Mouse (Mus musculus) MEL (cell line): Measurements from ENCODE around the gene Rnase13. TPM values are rescaled to one million over a fixed set of nuclear protein-coding genes. Genes with fewer than 3 reads are reported as not detected.

ENCODE experiments used
- DNase-seq: peaks from one replicate; pipeline ENCODE4 v3.0.0; 2011; ENCODE audit warnings: low read depth, low spot score
- H3K27ac ChIP-seq: 2 replicates; pipeline ENCODE4 v1.5.1; 2012; ENCODE audit warnings: low read depth, mild to moderate bottlenecking, control low read depth, low read length, moderate library complexity; ENCODE audit not compliant: control insufficient read depth
- H3K27me3 ChIP-seq, 2 experiments: fragments of 150-350 bp in 1 of 2; sonication (generic) in 1 of 2; 2 replicates each; pipeline ENCODE4 v1.6.1; 2012; ENCODE audit warnings: low read length in 2 of 2, mild to moderate bottlenecking in 2 of 2, improper control_type of control experiment in 1 of 2, moderate library complexity in 1 of 2; ENCODE audit not compliant: insufficient read depth in 2 of 2, control insufficient read depth in 1 of 2
- H3K36me3 ChIP-seq, 2 experiments: 2 replicates each; pipeline ENCODE4 v1.6.1; 2012 to 2014; ENCODE audit warnings: low read length in 2 of 2, improper control_type of control experiment in 1 of 2, inconsistent platforms in 1 of 2, mild to moderate bottlenecking in 1 of 2; ENCODE audit not compliant: insufficient read depth in 2 of 2, control insufficient read depth in 1 of 2
- H3K4me1 ChIP-seq, 2 experiments: fragments of 150-350 bp in 1 of 2; sonication (generic) in 1 of 2; 2 replicates each; pipeline ENCODE4 v1.6.1; 2012; ENCODE audit warnings: low read length in 2 of 2, improper control_type of control experiment in 1 of 2, mild to moderate bottlenecking in 1 of 2; ENCODE audit not compliant: insufficient read depth in 2 of 2, control insufficient read depth in 1 of 2
- H3K4me3 ChIP-seq, 2 experiments: fragments of 150-350 bp in 1 of 2; sonication (generic) in 1 of 2; 2 replicates each; pipeline ENCODE4 v1.5.1; 2012; ENCODE audit warnings: low read depth in 2 of 2, low read length in 2 of 2, mild to moderate bottlenecking in 2 of 2, moderate library complexity in 2 of 2, control low read depth in 1 of 2, improper control_type of control experiment in 1 of 2; ENCODE audit not compliant: control insufficient read depth in 1 of 2, insufficient read depth in 1 of 2
- H3K79me2 ChIP-seq: 2 replicates; pipeline ENCODE4 v1.6.1; 2012; ENCODE audit warnings: mild to moderate bottlenecking, low read length, moderate library complexity; ENCODE audit not compliant: control insufficient read depth, poor library complexity, insufficient read depth
- H3K9ac ChIP-seq: 2 replicates; pipeline ENCODE4 v1.6.1; 2012; ENCODE audit warnings: low read depth, mild to moderate bottlenecking, control low read depth, low read length, moderate library complexity; ENCODE audit not compliant: control insufficient read depth, poor library complexity, severe bottlenecking
- H3K9me3 ChIP-seq: fragments of 150-350 bp; sonication (generic); replicated peaks from 2 replicates; pipeline ENCODE4 v1.6.1; 2012; ENCODE audit warnings: mild to moderate bottlenecking, low read length, improper control_type of control experiment, moderate library complexity; ENCODE audit not compliant: insufficient read depth
- CTCF ChIP-seq, 3 experiments: IDR thresholded peaks in 2 of 3; conservative IDR thresholded peaks in 1 of 3; 2 replicates each; pipeline ENCODE4 v1.5.1; 2011 to 2012; ENCODE audit warnings: low read length in 3 of 3, low read depth in 2 of 3, mild to moderate bottlenecking in 2 of 3, improper control_type of control experiment in 1 of 3, inconsistent platforms in 1 of 3, mixed read lengths in 1 of 3, moderate library complexity in 1 of 3; ENCODE audit not compliant: control insufficient read depth in 1 of 3, insufficient read depth in 1 of 3, poor library complexity in 1 of 3, severe bottlenecking in 1 of 3
- ELF1 ChIP-seq: IDR thresholded peaks from 2 replicates; pipeline ENCODE4 v1.6.1; 2014; ENCODE audit warnings: low read depth, mild to moderate bottlenecking, inconsistent platforms, low read length, improper control_type of control experiment, moderate library complexity
- EP300 ChIP-seq, 2 experiments: IDR thresholded peaks; 2 replicates each; pipeline ENCODE4 v1.6.1; 2011; ENCODE audit warnings: improper control_type of control experiment in 2 of 2, low read length in 2 of 2, low read depth in 1 of 2, mild to moderate bottlenecking in 1 of 2
- ETS1 ChIP-seq: IDR thresholded peaks from 2 replicates; pipeline ENCODE4 v1.6.1; 2012; ENCODE audit warnings: low read depth, mild to moderate bottlenecking, inconsistent platforms, low read length, improper control_type of control experiment, moderate library complexity
- GABPA ChIP-seq: IDR thresholded peaks from 2 replicates; pipeline ENCODE4 v1.6.1; 2012; ENCODE audit warnings: low read depth, mild to moderate bottlenecking, inconsistent platforms, low read length, improper control_type of control experiment, moderate library complexity
- GATA1 ChIP-seq: IDR thresholded peaks from 2 replicates; pipeline ENCODE4 v1.6.1; 2011; ENCODE audit warnings: low read depth, low read length, improper control_type of control experiment
- HCFC1 ChIP-seq: IDR thresholded peaks from 2 replicates; pipeline ENCODE4 v1.6.1; 2012; ENCODE audit warnings: low read depth, mild to moderate bottlenecking, inconsistent platforms, low read length, improper control_type of control experiment, moderate library complexity
- JUND ChIP-seq: IDR thresholded peaks from 2 replicates; pipeline ENCODE4 v1.6.1; 2011; ENCODE audit warnings: low read depth, mild to moderate bottlenecking, improper control_type of control experiment, low read length
- MAX ChIP-seq: IDR thresholded peaks from 2 replicates; pipeline ENCODE4 v1.6.1; 2011; ENCODE audit warnings: low read length, improper control_type of control experiment
- MYB ChIP-seq: IDR thresholded peaks from 2 replicates; pipeline ENCODE4 v1.6.1; 2011; ENCODE audit warnings: mild to moderate bottlenecking, low read depth, low read length, improper control_type of control experiment
- MYC ChIP-seq: IDR thresholded peaks from 2 replicates; pipeline ENCODE4 v1.6.1; 2011; ENCODE audit warnings: low read depth, mild to moderate bottlenecking, low read length, improper control_type of control experiment, moderate library complexity
- POLR2AphosphoS2 ChIP-seq: IDR thresholded peaks from 2 replicates; pipeline ENCODE4 v1.6.1; 2011; ENCODE audit warnings: low read length, improper control_type of control experiment
- POLR2AphosphoS5 ChIP-seq: IDR thresholded peaks from 2 replicates; pipeline ENCODE4 v1.6.1; 2012; ENCODE audit warnings: low read depth, borderline replicate concordance, mild to moderate bottlenecking, inconsistent platforms, low read length, moderate library complexity, mixed read lengths
- RAD21 ChIP-seq: IDR thresholded peaks from 2 replicates; pipeline ENCODE4 v1.6.1; 2011; ENCODE audit warnings: mild to moderate bottlenecking, low read depth, low read length, improper control_type of control experiment
- RCOR1 ChIP-seq: IDR thresholded peaks from 2 replicates; pipeline ENCODE4 v1.6.1; 2012; ENCODE audit warnings: low read depth, mild to moderate bottlenecking, inconsistent platforms, low read length, improper control_type of control experiment
- SIN3A ChIP-seq: IDR thresholded peaks from 2 replicates; pipeline ENCODE4 v1.6.1; 2012; ENCODE audit warnings: low read length, improper control_type of control experiment, inconsistent platforms
- SMC3 ChIP-seq: IDR thresholded peaks from 2 replicates; pipeline ENCODE4 v1.6.1; 2011; ENCODE audit warnings: low read depth, low read length, improper control_type of control experiment
- TAL1 ChIP-seq: IDR thresholded peaks from 2 replicates; pipeline ENCODE4 v1.6.1; 2012; ENCODE audit warnings: mild to moderate bottlenecking, inconsistent platforms, low read length, moderate library complexity, mixed read lengths
- UBTF ChIP-seq: IDR thresholded peaks from 2 replicates; pipeline ENCODE4 v1.6.1; 2012; ENCODE audit warnings: low read depth, mild to moderate bottlenecking, inconsistent platforms, low read length, improper control_type of control experiment, moderate library complexity, borderline replicate concordance; ENCODE audit not compliant: insufficient read depth
- USF2 ChIP-seq, 2 experiments: IDR thresholded peaks; 2 replicates each; pipeline ENCODE4 v1.6.1; 2011 to 2012; ENCODE audit warnings: improper control_type of control experiment in 2 of 2, low read length in 2 of 2, borderline replicate concordance in 1 of 2, inconsistent platforms in 1 of 2, low read depth in 1 of 2, mild to moderate bottlenecking in 1 of 2; ENCODE audit not compliant: insufficient read depth in 1 of 2
- ZC3H11A ChIP-seq: IDR thresholded peaks from 2 replicates; pipeline ENCODE4 v1.6.1; 2012; ENCODE audit warnings: low read depth, mild to moderate bottlenecking, inconsistent platforms, low read length, improper control_type of control experiment
- ZMIZ1 ChIP-seq: IDR thresholded peaks from 2 replicates; pipeline ENCODE4 v1.6.1; 2012; ENCODE audit warnings: low read depth, mild to moderate bottlenecking, inconsistent platforms, low read length, improper control_type of control experiment, moderate library complexity
- ZNF384 ChIP-seq: IDR thresholded peaks from 2 replicates; pipeline ENCODE4 v1.6.1; 2012; ENCODE audit warnings: low read depth, mild to moderate bottlenecking, inconsistent platforms, low read length, improper control_type of control experiment
- polyA plus RNA-seq, 2 experiments: library from polyadenylated mRNA; stranded (reverse) in 1 of 2; unstranded in 1 of 2; fragments of >175 nt in 1 of 2; fragments of >200 nt in 1 of 2; gene quantifications; 2 replicates each; pipeline versions ENCODE4 v1.2.1 to v1.2.4; 2012; ENCODE audit warnings: low replicate concordance in 2 of 2, low read depth in 1 of 2; ENCODE audit not compliant: insufficient read length in 2 of 2, insufficient read depth in 1 of 2, missing spikeins in 1 of 2
- total RNA-seq: library from RNA; depleted of rRNA; stranded (reverse); fragments of 300-350 nt; gene quantifications from 2 replicates; pipeline ENCODE4 v1.2.3, GENCODE M21; 2012

The Rnase13 gene
- total and polyA plus RNA-seq, 3 experiments: not detected

DNA sequence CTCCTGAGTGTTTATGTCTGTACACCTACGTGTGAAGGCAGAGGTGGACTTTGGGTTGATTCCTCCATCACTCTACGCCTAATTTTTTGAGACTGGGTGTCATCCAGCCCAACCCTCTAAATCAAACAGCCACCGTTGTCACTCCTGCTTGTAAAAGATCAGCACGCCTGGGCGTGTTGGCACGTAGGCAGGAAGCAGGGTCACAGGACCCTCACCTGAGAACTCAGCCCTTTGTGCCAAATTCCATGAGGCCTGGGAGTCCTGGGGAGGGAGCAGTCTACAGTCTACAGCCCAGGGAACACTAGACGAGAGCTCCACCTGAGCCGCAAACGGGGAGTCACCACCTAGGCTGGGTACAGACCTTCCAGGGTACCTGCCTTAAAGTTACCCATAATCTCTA is 18.8 kb downstream of the Rnase13 start:
- Histone ChIP-seq H3K9ac (no peak overlapping the region), H3K27ac (no peak overlapping the region), H3K27me3 (no peaks in the 10 kb centered on the region), H3K36me3 (peaks cover 0 to 14% of the 10 kb centered on the region in 2 experiments; a peak in 2 of 4 replicates), H3K79me2 (no peaks in the 10 kb centered on the region), H3K4me3 (no peak overlapping the region), H3K4me1 (peaks cover 0 to 26% of the 10 kb centered on the region in 2 experiments), H3K9me3 (no peaks in the 10 kb centered on the region)
- no peak for DNase-seq
- TF ChIP-seq ZNF384: no peak
- no peak for TF ChIP-seq POLR2AphosphoS2
- TF ChIP-seq ELF1: no peak
- TF ChIP-seq TAL1: no peak
- no peak for TF ChIP-seq HCFC1
- TF ChIP-seq ZMIZ1: no peak
- TF ChIP-seq ETS1: no peak
- TF ChIP-seq UBTF: no peak
- TF ChIP-seq USF2 (IDR thresholded peaks at IDR 0.05; ENCODE audit: borderline replicate concordance in 1 of 2, insufficient read depth in 1 of 2, low read depth in 1 of 2, low read length in 2 of 2): no peak
- TF ChIP-seq JUND: no peak
- TF ChIP-seq MYC: no peak
- no peak for TF ChIP-seq GATA1
- TF ChIP-seq POLR2AphosphoS5: no peak
- no peak for TF ChIP-seq EP300 (IDR thresholded peaks at IDR 0.05; ENCODE audit: low read depth in 1 of 2, low read length in 2 of 2)
- TF ChIP-seq GABPA: no peak
- TF ChIP-seq MAX: no peak
- no peak for TF ChIP-seq MYB
- no peak for TF ChIP-seq RCOR1

- TF ChIP-seq RAD21 (peak; percentile 86), SMC3 (peak; percentile 75), SIN3A (no peak), ZC3H11A (peak; percentile 77), CTCF (IDR thresholded peaks at IDR 0.05 in 2 of 3, conservative IDR thresholded peaks at IDR 0.05 in 1 of 3; ENCODE audit: control insufficient read depth in 1 of 3, insufficient read depth in 1 of 3, low read depth in 2 of 3, low read length in 3 of 3, poor library complexity in 1 of 3, severe bottlenecking in 1 of 3) (peak; percentile 60 to 90 (median 83))
Measured at GRCm38 (mm10) chr14:51902806-51903710, 19.5 kb downstream of the Rnase13 start.

More at GRCm38 (mm10) chr14:51902806-51903710, 19.5 kb downstream of the Rnase13 start:
- H3K27me3 ChIP-seq: no peaks in the 10 kb centered on the region
- H3K9me3 ChIP-seq: no peaks in the 10 kb centered on the region
- no peaks in the 10 kb centered on the region for H3K79me2 ChIP-seq
- H3K9ac ChIP-seq: no peak overlapping the region
- H3K27ac ChIP-seq: no peak overlapping the region
- peaks cover 0 to 14% of the 10 kb centered on the region in 2 experiments; a peak in 2 of 4 replicates for H3K36me3 ChIP-seq
- peaks cover 0 to 26% of the 10 kb centered on the region in 2 experiments for H3K4me1 ChIP-seq
- no peak overlapping the region for H3K4me3 ChIP-seq
- peak; percentile 71 for DNase-seq
